Mouse (Mus musculus): ENCODE measurements around the gene Tubb4a. TPM values are rescaled to one million over a fixed set of nuclear protein-coding genes. Genes with fewer than 3 reads are reported as not detected.

Tubb4a gene
- polyA plus RNA-seq, 1 experiment = 0.06 TPM

- no peaks in the 10 kb centered on the region; the same call in 1 of the 2 replicates for H3K27me3 ChIP-seq (ENCODE audit: control insufficient read depth, insufficient read depth, low read length)
Observed at GRCm38 (mm10) chr17:57063031-57063430, 24.6 kb downstream of the Tubb4a start.

GRCm38 (mm10) chr17:57062548-57062947 is 25.0 kb downstream of the Tubb4a start:
- Histone ChIP-seq H3K27ac (ENCODE audit: control insufficient read depth, insufficient read depth, low read depth, low read length) (no peak overlapping the region), H3K4me1 (ENCODE audit: control insufficient read depth, insufficient read depth, low read length) (peaks cover 19% of the 10 kb centered on the region), H3K27me3 (ENCODE audit: control insufficient read depth, insufficient read depth, low read length) (no peaks in the 10 kb centered on the region; the same call in 1 of the 2 replicates), H3K4me3 (ENCODE audit: control insufficient read depth, low read depth, low read length) (peak overlapping the region; percentile 20), H3K36me3 (ENCODE audit: control insufficient read depth, insufficient read depth, low read length) (no peaks in the 10 kb centered on the region)
- TF ChIP-seq POLR2A (IDR thresholded peaks at IDR 0.05; ENCODE audit: control insufficient read depth, low read depth, low read length) (no peak), CTCF (IDR thresholded peaks at IDR 0.05; ENCODE audit: control insufficient read depth, insufficient read depth, insufficient replicate concordance, low read depth, low read length) (no peak)

More at GRCm38 (mm10) chr17:57063031-57063430, 24.6 kb downstream of the Tubb4a start:
- no peaks in the 10 kb centered on the region for H3K36me3 ChIP-seq (ENCODE audit: control insufficient read depth, insufficient read depth, low read length)
- no peak overlapping the region for H3K27ac ChIP-seq (ENCODE audit: control insufficient read depth, insufficient read depth, low read depth, low read length)
- H3K4me1 ChIP-seq (ENCODE audit: control insufficient read depth, insufficient read depth, low read length) = peaks cover 19% of the 10 kb centered on the region
- H3K4me3 ChIP-seq (ENCODE audit: control insufficient read depth, low read depth, low read length) = no peak overlapping the region
- TF ChIP-seq CTCF (IDR thresholded peaks at IDR 0.05; ENCODE audit: control insufficient read depth, insufficient read depth, insufficient replicate concordance, low read depth, low read length) = no peak
- TF ChIP-seq POLR2A (IDR thresholded peaks at IDR 0.05; ENCODE audit: control insufficient read depth, low read depth, low read length) = no peak

- Histone ChIP-seq H3K4me1 (ENCODE audit: control insufficient read depth, insufficient read depth, low read length) (peaks cover 19% of the 10 kb centered on the region), H3K27me3 (ENCODE audit: control insufficient read depth, insufficient read depth, low read length) (no peaks in the 10 kb centered on the region; the same call in 1 of the 2 replicates), H3K27ac (ENCODE audit: control insufficient read depth, insufficient read depth, low read depth, low read length) (no peak overlapping the region), H3K36me3 (ENCODE audit: control insufficient read depth, insufficient read depth, low read length) (no peaks in the 10 kb centered on the region), H3K4me3 (ENCODE audit: control insufficient read depth, low read depth, low read length) (peak overlapping the region; percentile 34)
- TF ChIP-seq POLR2A (IDR thresholded peaks at IDR 0.05; ENCODE audit: control insufficient read depth, low read depth, low read length) = no peak
- TF ChIP-seq CTCF (IDR thresholded peaks at IDR 0.05; ENCODE audit: control insufficient read depth, insufficient read depth, insufficient replicate concordance, low read depth, low read length) = no peak
Observed at GRCm38 (mm10) chr17:57062011-57062521, 25.5 kb downstream of the Tubb4a start.

GRCm38 (mm10) chr17:57061069-57061468 is 26.5 kb downstream of the Tubb4a start:
- no peaks in the 10 kb centered on the region; the same call in 1 of the 2 replicates for H3K27me3 ChIP-seq (ENCODE audit: control insufficient read depth, insufficient read depth, low read length)
- no peak overlapping the region for H3K4me3 ChIP-seq (ENCODE audit: control insufficient read depth, low read depth, low read length)
- no peak for TF ChIP-seq POLR2A (IDR thresholded peaks at IDR 0.05; ENCODE audit: control insufficient read depth, low read depth, low read length)
- H3K36me3 ChIP-seq (ENCODE audit: control insufficient read depth, insufficient read depth, low read length) = no peaks in the 10 kb centered on the region
- no peak overlapping the region for H3K27ac ChIP-seq (ENCODE audit: control insufficient read depth, insufficient read depth, low read depth, low read length)
- peaks cover 19% of the 10 kb centered on the region for H3K4me1 ChIP-seq (ENCODE audit: control insufficient read depth, insufficient read depth, low read length)

- Histone ChIP-seq H3K36me3 (ENCODE audit: control insufficient read depth, insufficient read depth, low read length) (no peaks in the 10 kb centered on the region), H3K4me1 (ENCODE audit: control insufficient read depth, insufficient read depth, low read length) (peaks cover 19% of the 10 kb centered on the region), H3K27ac (ENCODE audit: control insufficient read depth, insufficient read depth, low read depth, low read length) (peak overlapping the region; percentile 59; the same call in 1 of the 2 replicates), H3K4me3 (ENCODE audit: control insufficient read depth, low read depth, low read length) (peak overlapping the region; percentile 86), H3K27me3 (ENCODE audit: control insufficient read depth, insufficient read depth, low read length) (no peaks in the 10 kb centered on the region; the same call in 1 of the 2 replicates)
- TF ChIP-seq POLR2A (IDR thresholded peaks at IDR 0.05; ENCODE audit: control insufficient read depth, low read depth, low read length) (0 out of 2 replicates have a peak, but pooled peaks have one; percentile 14), CTCF (IDR thresholded peaks at IDR 0.05; ENCODE audit: control insufficient read depth, insufficient read depth, insufficient replicate concordance, low read depth, low read length) (peak; percentile 59)
Observed at GRCm38 (mm10) chr17:57060231-57060801, 27.3 kb downstream of the Tubb4a start.

- Histone ChIP-seq H3K27ac (ENCODE audit: control insufficient read depth, insufficient read depth, low read depth, low read length) (peak within 1 kb of the TSS; percentile 59; the same call in 1 of the 2 replicates), H3K27me3 (ENCODE audit: control insufficient read depth, insufficient read depth, low read length) (no peaks in the 10 kb centered on the region; the same call in 1 of the 2 replicates), H3K36me3 (ENCODE audit: control insufficient read depth, insufficient read depth, low read length) (no peaks in the 10 kb centered on the region), H3K4me3 (ENCODE audit: control insufficient read depth, low read depth, low read length) (peak within 1 kb of the TSS; percentile 91), H3K4me1 (ENCODE audit: control insufficient read depth, insufficient read depth, low read length) (peaks cover 21% of the 10 kb centered on the region)
- no peak for TF ChIP-seq POLR2A (IDR thresholded peaks at IDR 0.05; ENCODE audit: control insufficient read depth, low read depth, low read length)
- no peak for TF ChIP-seq CTCF (IDR thresholded peaks at IDR 0.05; ENCODE audit: control insufficient read depth, insufficient read depth, insufficient replicate concordance, low read depth, low read length)
Observed at GRCm38 (mm10) chr17:57059486-57059977, 28.1 kb downstream of the Tubb4a start, which contains the start of gene Slc25a23. Gene Slc25a23 (minus strand): TSS chr17:57059863.

- no peak within 1 kb of the TSS for H3K27ac ChIP-seq (ENCODE audit: control insufficient read depth, insufficient read depth, low read depth, low read length)
- TF ChIP-seq POLR2A (IDR thresholded peaks at IDR 0.05; ENCODE audit: control insufficient read depth, low read depth, low read length) (no peak), CTCF (IDR thresholded peaks at IDR 0.05; ENCODE audit: control insufficient read depth, insufficient read depth, insufficient replicate concordance, low read depth, low read length) (no peak)
- H3K4me3 ChIP-seq (ENCODE audit: control insufficient read depth, low read depth, low read length) = peak within 1 kb of the TSS; percentile 91
- H3K27me3 ChIP-seq (ENCODE audit: control insufficient read depth, insufficient read depth, low read length) = no peaks in the 10 kb centered on the region; the same call in 1 of the 2 replicates
- no peaks in the 10 kb centered on the region for H3K36me3 ChIP-seq (ENCODE audit: control insufficient read depth, insufficient read depth, low read length)
- peaks cover 24% of the 10 kb centered on the region for H3K4me1 ChIP-seq (ENCODE audit: control insufficient read depth, insufficient read depth, low read length)
Observed at GRCm38 (mm10) chr17:57058891-57059485, 28.6 kb downstream of the Tubb4a start, which contains the start of gene Crb3. Gene Crb3 (plus strand): TSS chr17:57059105.

Measured in testis, adult 2 months (tissue).